Mouse (Mus musculus): ENCODE measurements around the gene Kif26b.

Gene Kif26b

GRCm38 (mm10) chr1:178784043-178784442 lies 255.1 kb downstream of the Kif26b start:
- no peak for DNase-seq (ENCODE audit: low spot score)

DNA sequence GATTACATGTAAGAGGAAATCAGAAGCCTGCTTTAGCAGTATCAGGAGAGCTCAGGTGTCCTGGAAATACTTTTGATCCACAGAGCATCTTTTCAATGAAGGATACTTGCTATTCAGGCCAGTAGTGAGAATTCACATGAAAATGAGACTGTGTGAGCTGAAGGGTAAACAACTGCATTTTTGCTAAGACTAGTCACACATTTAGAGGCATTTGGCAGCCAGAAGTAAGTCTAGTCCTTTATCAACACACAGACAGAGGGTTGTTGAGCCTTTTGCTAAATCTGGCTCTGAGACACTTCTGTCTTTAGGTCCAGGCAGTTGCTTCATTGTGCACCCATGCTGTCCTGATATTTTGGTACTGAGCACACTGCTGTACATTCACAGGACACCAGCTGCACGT lies 262.3 kb downstream of the Kif26b start:
- DNase-seq (ENCODE audit: low spot score), result no peak

- no peak for DNase-seq (ENCODE audit: low spot score)
Observed at GRCm38 (mm10) chr1:178792726-178793125, 263.8 kb downstream of the Kif26b start.

DNA sequence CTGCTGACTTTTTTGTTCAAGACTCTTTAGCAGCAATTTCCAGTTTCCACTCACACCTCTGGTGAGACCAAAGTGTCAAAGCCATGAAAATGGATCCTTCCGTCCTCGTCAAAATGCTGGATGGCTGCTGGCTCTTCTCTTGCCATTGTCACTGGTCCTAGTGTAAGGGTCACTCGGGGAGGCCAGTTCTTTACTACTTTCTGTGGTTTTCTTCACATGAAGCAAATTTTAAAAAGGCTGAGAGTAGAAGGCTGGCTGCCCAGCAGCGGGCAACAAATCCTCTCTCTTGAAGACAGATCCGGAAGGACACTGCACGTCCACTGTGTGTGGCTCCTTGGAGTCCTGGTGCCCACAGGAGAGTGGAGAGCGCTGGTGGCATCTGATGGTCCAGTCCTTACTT lies 265.9 kb downstream of the Kif26b start:
- DNase-seq (ENCODE audit: low spot score), result no peak

DNA sequence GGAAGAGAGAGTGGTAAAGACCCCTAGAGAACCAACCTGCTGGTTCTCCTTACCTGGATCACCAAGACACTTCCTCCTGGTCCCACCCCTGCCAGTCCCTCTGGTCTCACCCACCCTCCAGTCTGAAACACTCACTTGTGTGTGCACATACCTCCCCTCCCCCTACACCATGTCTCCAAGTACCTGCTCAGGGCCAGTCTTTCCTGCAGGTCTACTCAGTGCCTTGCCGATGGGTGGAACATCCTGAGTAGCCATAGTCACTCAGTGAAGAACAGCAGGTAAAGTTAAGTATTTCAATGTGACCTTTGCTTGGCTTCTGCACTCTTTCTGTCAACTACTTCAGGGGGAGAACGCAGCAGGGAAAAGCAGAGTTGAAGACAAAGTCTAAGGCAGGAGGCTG lies 268.5 kb downstream of the Kif26b start:
- no peak for DNase-seq (ENCODE audit: low spot score)

GRCm38 (mm10) chr1:178798333-178798732 lies 269.4 kb downstream of the Kif26b start:
- no peak for DNase-seq (ENCODE audit: low spot score)

GRCm38 (mm10) chr1:178798886-178799285 lies 270.0 kb downstream of the Kif26b start:
- DNase-seq (ENCODE audit: low spot score), result no peak

DNA sequence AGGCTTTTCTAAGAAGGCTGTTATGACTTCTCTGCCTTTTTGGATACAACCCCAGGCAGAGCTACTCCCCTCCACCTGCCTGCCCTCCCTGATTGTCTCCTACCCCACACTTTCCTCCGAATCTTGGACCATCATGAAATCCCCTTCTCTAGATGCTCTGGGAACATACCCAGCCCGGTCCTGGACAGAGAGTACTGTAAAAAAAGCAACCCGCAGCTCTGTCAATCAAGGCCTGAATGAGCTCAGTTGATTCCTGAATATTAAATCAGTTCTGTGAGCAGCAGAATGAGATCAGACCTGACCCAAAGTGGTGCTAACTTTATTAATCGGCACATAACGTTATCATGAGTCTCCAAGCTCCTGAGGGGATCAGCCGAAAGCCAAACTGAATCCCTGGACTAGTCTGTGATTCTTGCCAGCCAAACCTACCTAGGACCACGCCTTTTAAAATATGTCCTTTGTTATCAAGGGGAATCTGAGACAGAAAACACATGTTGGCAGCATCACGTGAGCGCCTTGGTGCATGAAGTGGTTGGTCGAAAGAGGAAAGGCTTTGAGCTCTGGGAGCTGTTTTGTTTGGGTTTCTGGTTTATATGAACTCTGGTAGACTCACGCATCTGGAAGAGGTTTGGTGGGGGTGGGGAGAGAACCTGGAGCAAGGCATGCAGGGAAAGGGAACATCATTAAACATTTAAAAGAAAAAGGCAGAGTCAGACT lies 271.1 kb downstream of the Kif26b start:
- DNase-seq (ENCODE audit: low spot score), result no peak

GRCm38 (mm10) chr1:178803155-178803554 lies 274.2 kb downstream of the Kif26b start:
- no peak for DNase-seq (ENCODE audit: low spot score)

DNA sequence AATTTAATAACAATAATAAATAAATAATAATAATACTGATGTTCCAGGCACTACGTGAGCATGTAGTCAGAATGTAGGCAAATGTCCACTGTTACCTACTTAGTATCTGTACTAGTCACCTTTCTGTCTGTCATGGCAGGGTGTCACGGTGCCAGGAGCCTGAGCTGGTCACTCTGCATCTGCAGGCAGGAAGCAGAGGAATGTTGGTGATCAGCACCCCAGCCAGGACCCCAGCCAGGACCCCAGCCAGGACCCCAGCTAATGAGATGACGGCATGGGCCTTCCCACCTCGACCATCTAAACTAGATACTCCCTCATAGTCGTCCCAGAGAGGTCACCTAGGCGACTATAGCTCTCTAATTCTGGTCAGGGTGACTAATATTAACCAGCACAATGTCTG lies 288.6 kb downstream of the Kif26b start:
- DNase-seq (ENCODE audit: low spot score), result no peak

DNA sequence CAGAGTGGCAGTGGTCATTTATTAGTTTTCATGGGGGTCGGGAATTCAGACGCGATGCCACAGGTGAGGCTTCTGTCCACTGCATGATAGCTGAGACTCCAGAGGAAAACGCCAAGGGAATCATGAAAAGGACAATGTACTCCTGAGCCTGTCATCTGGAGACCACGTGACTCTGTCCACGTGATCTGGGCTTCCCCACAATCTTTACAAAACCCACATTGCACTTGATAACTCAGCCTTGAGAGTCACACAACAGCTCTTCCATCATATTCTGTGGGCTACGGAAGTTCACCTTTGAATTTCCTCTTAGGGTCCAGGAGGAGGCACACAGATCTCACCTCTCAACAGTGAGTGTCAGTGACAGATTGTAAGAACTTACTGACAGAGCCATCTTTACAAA lies 290.1 kb downstream of the Kif26b start:
- no peak for DNase-seq (ENCODE audit: low spot score)

DNA sequence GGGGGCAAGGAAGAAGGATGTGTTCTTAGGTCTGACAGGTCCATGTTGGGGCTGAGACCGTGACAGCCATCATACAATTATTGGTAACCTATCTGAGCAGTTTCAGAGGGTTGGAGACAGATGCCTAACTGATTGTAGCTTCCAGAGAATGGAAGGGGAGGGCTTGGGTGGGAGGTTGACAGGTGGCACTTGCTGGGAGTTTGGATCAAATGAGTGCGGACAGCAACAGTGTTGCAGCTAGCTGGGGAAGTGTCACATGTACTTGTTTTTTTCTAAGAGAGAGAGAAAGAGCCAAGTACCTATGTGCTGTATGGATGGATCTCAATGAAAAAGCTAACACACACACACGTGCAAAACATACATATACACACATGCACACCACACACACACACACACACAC lies 291.2 kb downstream of the Kif26b start:
- DNase-seq (ENCODE audit: low spot score), result no peak

- no peak for DNase-seq (ENCODE audit: low spot score)
Observed at GRCm38 (mm10) chr1:178820556-178821435, 291.9 kb downstream of the Kif26b start.

GRCm38 (mm10) chr1:178824871-178825270 lies 295.9 kb downstream of the Kif26b start:
- no peak for DNase-seq (ENCODE audit: low spot score)

DNA sequence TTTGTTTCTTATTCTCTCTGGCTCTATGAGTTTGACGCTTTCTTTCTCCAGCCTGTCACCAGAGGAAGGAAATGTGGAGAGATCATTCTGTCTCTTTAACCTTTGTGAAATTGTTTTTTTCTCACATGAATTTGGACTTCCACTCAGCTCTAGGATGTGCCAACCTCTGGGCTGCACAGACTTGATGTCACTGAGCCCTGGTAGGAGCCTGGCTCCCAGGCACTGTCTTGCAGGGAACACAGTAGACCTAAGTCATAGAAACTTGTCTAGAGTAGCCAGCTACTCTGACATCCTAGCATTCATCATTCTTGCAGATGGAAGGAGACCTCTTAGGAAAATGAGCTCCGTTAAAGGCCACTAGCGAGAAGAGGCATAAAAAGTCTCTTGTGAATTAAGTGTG lies 298.3 kb downstream of the Kif26b start:
- no peak for DNase-seq (ENCODE audit: low spot score)

GRCm38 (mm10) chr1:178829456-178829855 lies 300.5 kb downstream of the Kif26b start:
- no peak for DNase-seq (ENCODE audit: low spot score)

DNA sequence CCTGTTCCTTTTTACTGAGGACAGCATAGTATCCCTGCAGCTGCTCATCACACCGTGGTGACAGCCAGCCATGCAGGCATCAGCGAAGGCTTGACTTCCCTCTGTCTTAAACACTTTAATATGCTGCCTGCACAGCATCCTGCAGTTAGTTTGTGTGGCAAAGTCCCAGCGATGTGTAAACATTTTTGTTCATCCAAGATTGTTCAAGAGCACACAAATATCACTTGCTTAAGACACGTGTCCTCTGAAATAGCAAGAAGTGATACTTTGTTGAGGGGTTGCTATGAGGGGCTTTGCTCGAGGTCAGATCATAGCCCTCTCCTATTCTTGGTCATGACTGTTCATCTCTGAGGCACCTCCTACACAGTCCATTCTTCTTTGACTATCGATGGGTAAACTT lies 303.6 kb downstream of the Kif26b start:
- DNase-seq (ENCODE audit: low spot score), result no peak

- DNase-seq (ENCODE audit: low spot score), result no peak
Observed at GRCm38 (mm10) chr1:178835805-178836204, 306.9 kb downstream of the Kif26b start.

DNA sequence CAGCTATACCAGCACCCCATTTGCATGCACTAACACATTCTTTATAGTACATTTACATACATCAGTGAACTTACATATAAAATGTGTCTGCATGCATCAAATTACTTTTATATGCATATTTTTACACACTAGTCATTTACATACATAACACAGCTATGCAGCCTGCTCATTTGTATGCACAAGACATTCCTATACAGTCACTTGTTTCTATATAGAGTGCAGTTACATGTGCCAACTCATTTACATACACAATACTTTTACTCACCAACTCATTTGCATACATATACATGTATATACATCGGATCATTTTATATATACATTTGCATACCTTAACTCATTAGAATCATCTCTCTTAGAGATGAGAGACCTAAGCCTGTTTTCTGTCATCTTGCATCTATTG lies 308.1 kb downstream of the Kif26b start:
- no peak for DNase-seq (ENCODE audit: low spot score)

DNA sequence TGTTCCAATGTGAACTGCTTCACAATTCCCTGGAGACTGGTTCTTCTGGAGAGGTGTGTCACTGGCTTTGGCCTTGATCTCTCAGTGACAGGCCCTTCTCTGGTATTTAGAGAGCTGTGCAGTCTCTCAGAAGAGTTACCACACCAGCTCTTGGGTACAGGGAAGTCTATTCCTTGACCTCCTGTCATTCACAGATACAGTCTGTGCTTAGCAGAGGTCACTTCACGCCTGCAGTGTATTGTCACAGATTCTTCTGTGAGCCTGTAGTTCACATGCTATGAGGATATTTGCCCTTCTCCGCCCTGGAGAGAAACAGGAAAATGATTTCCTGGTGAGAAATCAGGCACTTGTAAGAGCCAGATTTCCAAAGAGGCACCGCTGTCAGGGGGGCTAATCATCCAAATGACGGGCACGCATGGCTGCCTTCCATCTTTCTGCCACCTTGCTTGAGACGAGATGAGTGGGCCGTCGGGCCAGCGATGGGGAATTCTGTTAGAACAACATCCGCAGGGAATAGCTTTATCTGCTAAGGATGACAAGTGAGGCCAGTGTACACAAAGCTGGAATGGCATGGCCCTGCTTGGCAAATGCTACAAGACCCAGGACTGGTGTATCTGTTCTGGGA lies 309.9 kb downstream of the Kif26b start:
- DNase-seq (ENCODE audit: low spot score), result no peak

- DNase-seq (ENCODE audit: low spot score), result no peak
Observed at GRCm38 (mm10) chr1:178840311-178840710, 311.4 kb downstream of the Kif26b start.

- no peak for DNase-seq (ENCODE audit: low spot score)
Observed at GRCm38 (mm10) chr1:178844839-178845238, 315.9 kb downstream of the Kif26b start.

GRCm38 (mm10) chr1:178847569-178847968 lies 318.6 kb downstream of the Kif26b start:
- no peak for DNase-seq (ENCODE audit: low spot score)

All from urinary bladder, postnatal 14 days (tissue).